Mouse (Mus musculus) lung, postnatal 0 days (tissue): ENCODE measurements around the gene Limk1. TPM values are rescaled to one million over a fixed set of nuclear protein-coding genes. Genes with fewer than 3 reads are reported as not detected.

ENCODE experiments used
- ATAC-seq: fragments of 200-750 bp; cut with Nextera tagmentation; 2 replicates; pipeline ENCODE4 v1.8.0; 2017; ENCODE audit warnings: moderate library complexity
- DNase-seq: peaks from one replicate; pipeline ENCODE4 v3.0.0-alpha.2; 2016; ENCODE audit warnings: low spot score
- H3K27ac ChIP-seq: fragments of 300-500 bp; sonication (generic); 2 replicates; pipeline ENCODE4 v1.5.1; 2014; ENCODE audit warnings: antibody characterized with exemption, mild to moderate bottlenecking, low read length, mixed read lengths
- H3K27me3 ChIP-seq: fragments of 300-500 bp; sonication (generic); replicated peaks from 2 replicates; pipeline ENCODE4 v1.6.1; 2014; ENCODE audit warnings: low read length, mixed read lengths; ENCODE audit not compliant: insufficient read depth
- H3K36me3 ChIP-seq: fragments of 300-500 bp; sonication (generic); 2 replicates; pipeline ENCODE4 v1.6.1; 2014; ENCODE audit warnings: low read length, mixed read lengths; ENCODE audit not compliant: insufficient read depth
- H3K4me1 ChIP-seq: fragments of 300-500 bp; sonication (generic); 2 replicates; pipeline ENCODE4 v1.6.1; 2014; ENCODE audit warnings: antibody characterized with exemption, low read depth, low read length, mixed read lengths; ENCODE audit not compliant: insufficient read depth
- H3K4me2 ChIP-seq: fragments of 300-500 bp; sonication (generic); replicated peaks from 2 replicates; pipeline ENCODE4 v1.6.1; 2014; ENCODE audit warnings: low read depth, mild to moderate bottlenecking, low read length, moderate library complexity, mixed read lengths
- H3K4me3 ChIP-seq: fragments of 300-500 bp; sonication (generic); 2 replicates; pipeline ENCODE4 v1.5.1; 2014; ENCODE audit warnings: low read depth, low read length
- H3K9ac ChIP-seq: fragments of 300-500 bp; sonication (generic); replicated peaks from 2 replicates; pipeline ENCODE4 v1.6.1; 2014; ENCODE audit warnings: low read depth, mild to moderate bottlenecking
- H3K9me3 ChIP-seq: fragments of 300-500 bp; sonication (generic); 2 replicates; pipeline ENCODE4 v1.6.1; 2016; ENCODE audit warnings: low read length, mixed read lengths
- CTCF ChIP-seq: IDR thresholded peaks from 2 replicates; pipeline ENCODE4 v1.5.1; 2016; ENCODE audit warnings: antibody characterized with exemption, mild to moderate bottlenecking
- EP300 ChIP-seq: IDR thresholded peaks from 2 replicates; pipeline ENCODE4 v1.6.1; 2016; ENCODE audit warnings: antibody characterized with exemption, mild to moderate bottlenecking, control low read depth
- WGBS: fragments of 180-500 bp; shearing (Covaris S2); extraction: QIAGEN DNeasy Blood & Tissue Kit; methylation state at CpG from one replicate; pipeline ENCODE4 v1.1.7; 2014; 5-methylcytosine and 5-hydroxymethylcytosine counted together
- polyA plus RNA-seq: library from polyadenylated mRNA; unstranded; fragments of >200 nt; fragmentation: Nextera tagmentation; extraction: Ambion mirVana; gene quantifications from 2 replicates; pipeline ENCODE4 v1.2.1, GENCODE M21; 2015

Gene Limk1
- polyA plus RNA-seq, 1 experiment from 2014 or later = 10.2 TPM

DNA sequence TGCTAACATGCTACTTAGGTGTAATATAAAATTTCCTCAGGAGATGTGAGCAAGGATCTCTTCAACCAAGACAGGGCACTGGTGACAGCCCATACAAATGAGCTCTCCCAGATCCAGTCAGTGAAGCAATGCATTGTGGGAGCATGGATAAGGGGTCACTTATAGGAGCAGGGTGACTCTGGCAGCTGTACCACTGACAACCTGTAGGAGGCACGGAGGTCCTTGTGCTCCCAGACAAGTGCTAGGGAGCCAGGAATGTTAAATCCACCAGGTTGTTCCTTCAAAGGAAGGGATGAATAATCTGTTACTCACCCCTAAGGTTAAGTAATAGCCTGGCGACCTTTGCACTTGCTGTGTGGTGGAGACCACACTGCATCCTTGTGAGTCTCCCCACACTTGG is 6.7 kb upstream of the Limk1 start:
- WGBS = 10% methylated on average over 2 of the region's 2 CpGs
- ATAC-seq (peak; percentile 73), DNase-seq (peak; percentile 67)
- TF ChIP-seq EP300 (no peak), CTCF (peak; percentile 60)
- no peaks in the 10 kb centered on the region for H3K9me3 ChIP-seq
- no peak overlapping the region for H3K4me3 ChIP-seq
- no peak overlapping the region for H3K27ac ChIP-seq
- no peak overlapping the region for H3K4me2 ChIP-seq
- H3K4me1 ChIP-seq = no peaks in the 10 kb centered on the region
- no peaks in the 10 kb centered on the region for H3K27me3 ChIP-seq
- no peak overlapping the region for H3K9ac ChIP-seq
- no peaks in the 10 kb centered on the region for H3K36me3 ChIP-seq

DNA sequence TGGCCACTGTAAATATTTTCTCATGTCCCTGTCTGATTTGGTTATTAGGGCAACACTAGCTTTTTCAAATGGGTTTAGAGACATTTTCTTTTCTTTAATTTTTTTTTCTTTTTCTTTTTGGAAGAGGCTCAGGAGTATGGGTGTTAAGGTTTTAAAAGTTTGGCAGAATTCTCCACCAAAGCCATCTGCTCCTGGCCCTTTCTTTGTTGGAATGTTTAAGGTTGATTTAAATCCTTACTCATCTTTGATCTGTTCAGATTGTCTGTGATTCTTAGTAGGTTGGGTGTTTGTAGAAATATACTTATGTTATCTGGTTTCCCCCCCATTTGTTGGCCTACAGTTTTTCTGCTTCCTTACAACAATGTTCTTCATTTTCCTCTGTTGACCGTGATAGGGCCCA is 4.3 kb upstream of the Limk1 start:
- TF ChIP-seq CTCF (no peak), EP300 (no peak)
- Histone ChIP-seq H3K27ac (no peak overlapping the region), H3K4me1 (no peaks in the 10 kb centered on the region), H3K36me3 (no peaks in the 10 kb centered on the region), H3K9ac (no peak overlapping the region), H3K9me3 (no peaks in the 10 kb centered on the region), H3K4me3 (no peak overlapping the region), H3K4me2 (no peak overlapping the region), H3K27me3 (no peaks in the 10 kb centered on the region)
- DNase-seq (no peak), ATAC-seq (no peak)
- 93% methylated on average over 1 of the region's 1 CpGs for WGBS

DNA sequence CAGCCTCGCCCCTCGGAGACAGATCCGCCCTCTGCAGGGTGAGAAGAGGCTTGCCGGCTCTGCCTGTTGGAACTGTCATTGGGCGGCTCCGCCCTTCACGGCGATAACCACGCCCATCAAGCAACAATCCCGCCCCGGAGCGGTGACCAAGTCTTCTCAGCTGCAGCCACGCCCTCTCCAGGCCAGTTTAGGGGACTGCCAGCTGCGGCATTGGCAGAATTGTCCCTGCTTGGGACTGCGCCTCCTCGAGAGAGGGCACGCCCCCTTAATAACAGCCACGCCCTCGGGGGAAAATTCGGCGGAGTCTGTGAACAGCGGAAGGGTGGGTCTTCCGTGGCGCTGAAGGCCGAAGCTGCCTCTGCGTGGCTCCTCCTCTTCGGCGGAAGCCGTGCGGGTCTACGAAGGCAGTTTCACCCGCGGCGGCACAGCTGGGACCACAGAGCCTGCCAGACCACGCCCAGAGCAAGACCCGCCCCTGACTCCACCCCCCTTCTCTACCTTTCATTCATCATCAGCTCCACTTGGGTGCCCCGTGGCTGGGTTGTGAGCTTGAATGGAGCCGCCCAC is 403 bp upstream of the Limk1 start:
- peak overlapping the region; percentile 89 for H3K4me2 ChIP-seq
- H3K27me3 ChIP-seq = no peaks in the 10 kb centered on the region
- DNase-seq (peak; percentile 100), ATAC-seq (peak; percentile 96)
- H3K9ac ChIP-seq = no peak overlapping the region
- no peaks in the 10 kb centered on the region for H3K9me3 ChIP-seq
- H3K27ac ChIP-seq = peak overlapping the region; percentile 59
- TF ChIP-seq CTCF (peak; percentile 71), EP300 (peak; percentile 51)
- no peaks in the 10 kb centered on the region for H3K36me3 ChIP-seq
- peaks cover 4% of the 10 kb centered on the region; the same call in 1 of the 2 replicates for H3K4me1 ChIP-seq
- peak overlapping the region; percentile 76 for H3K4me3 ChIP-seq
- WGBS = 1% methylated on average over 33 of the region's 38 CpGs

DNA sequence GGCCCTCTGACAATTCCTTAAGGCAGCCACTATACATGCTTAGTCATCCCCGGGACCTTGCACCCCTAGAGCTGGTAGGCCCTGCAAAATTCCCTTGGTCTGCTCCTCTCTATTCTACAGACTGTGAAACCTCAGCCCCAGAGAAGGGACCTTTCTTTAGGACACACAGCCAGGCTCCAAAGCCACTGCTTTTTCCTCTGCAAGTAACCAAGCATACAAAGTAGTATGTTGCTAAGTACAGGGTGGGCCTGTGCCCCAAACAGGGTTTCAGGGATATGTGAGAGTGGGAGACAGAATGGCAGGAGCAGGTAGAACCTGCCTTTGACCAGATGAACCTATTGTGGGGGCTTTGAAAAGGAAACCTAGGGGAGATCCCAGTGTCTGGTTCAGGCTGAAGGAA is 1.2 kb downstream of the Limk1 start:
- Histone ChIP-seq H3K9me3 (no peaks in the 10 kb centered on the region), H3K4me1 (peaks cover 4% of the 10 kb centered on the region; the same call in 1 of the 2 replicates), H3K27me3 (no peaks in the 10 kb centered on the region), H3K4me3 (peak overlapping the region; percentile 76), H3K4me2 (peak overlapping the region; percentile 89), H3K27ac (no peak overlapping the region), H3K36me3 (no peaks in the 10 kb centered on the region), H3K9ac (no peak overlapping the region)
- WGBS = 89% methylated on average over 1 of the region's 1 CpGs
- DNase-seq (no peak), ATAC-seq (no peak)
- no peak for TF ChIP-seq EP300
- TF ChIP-seq CTCF = no peak

DNA sequence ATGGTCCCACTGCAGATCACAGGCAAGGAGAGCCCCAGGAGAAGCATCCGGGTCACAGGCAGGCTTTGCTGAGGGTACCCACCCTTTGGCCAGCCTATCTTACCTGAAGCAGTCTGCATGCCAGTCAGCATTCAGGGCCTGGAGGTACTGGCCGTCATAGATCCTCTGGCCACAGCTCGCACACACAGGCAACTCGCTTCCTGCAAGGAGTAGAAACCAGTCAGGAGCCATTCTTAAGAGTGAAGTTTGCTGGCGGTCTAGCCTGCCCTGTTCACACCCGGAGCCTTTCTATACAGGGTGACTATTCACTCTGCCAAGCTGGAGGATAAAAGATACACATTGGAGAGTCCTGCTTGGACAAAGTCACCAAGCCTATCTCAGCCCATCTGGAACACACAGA is 1.9 kb downstream of the Limk1 start:
- Histone ChIP-seq H3K27ac (no peak overlapping the region), H3K9me3 (no peaks in the 10 kb centered on the region), H3K4me1 (peaks cover 4% of the 10 kb centered on the region; the same call in 1 of the 2 replicates), H3K27me3 (no peaks in the 10 kb centered on the region), H3K9ac (no peak overlapping the region), H3K4me3 (no peak overlapping the region), H3K36me3 (no peaks in the 10 kb centered on the region), H3K4me2 (no peak overlapping the region)
- DNase-seq = no peak
- WGBS = 88% methylated on average over 6 of the region's 6 CpGs
- ATAC-seq = no peak
- TF ChIP-seq CTCF (no peak), EP300 (no peak)

DNA sequence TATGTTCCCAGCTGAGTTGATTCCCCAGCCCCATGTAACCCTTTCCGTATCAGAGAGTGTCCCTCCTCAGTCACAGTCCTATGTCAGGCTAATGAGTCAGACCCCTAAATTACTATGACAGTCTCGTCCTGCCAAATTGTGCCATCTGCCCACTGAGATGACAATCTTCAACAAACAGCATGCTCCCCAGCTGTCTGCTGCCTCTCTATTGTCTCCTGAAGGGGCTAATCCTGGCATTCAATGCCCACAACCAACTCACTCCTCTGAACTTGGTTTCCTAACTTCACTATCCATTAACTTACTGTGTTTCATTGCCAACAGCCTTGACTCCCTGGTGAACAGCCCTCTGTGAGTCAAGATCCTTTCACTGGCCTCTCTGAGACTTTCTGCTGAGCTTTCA is 4.0 kb downstream of the Limk1 start:
- H3K9me3 ChIP-seq = no peaks in the 10 kb centered on the region
- no peak overlapping the region for H3K4me2 ChIP-seq
- no peak overlapping the region for H3K4me3 ChIP-seq
- ATAC-seq = no peak
- H3K4me1 ChIP-seq = peaks cover 18% of the 10 kb centered on the region; the same call in 1 of the 2 replicates
- no peak overlapping the region for H3K9ac ChIP-seq
- H3K36me3 ChIP-seq = no peaks in the 10 kb centered on the region
- 80% methylated on average over 2 of the region's 2 CpGs for WGBS
- TF ChIP-seq EP300 (no peak), CTCF (no peak)
- no peak for DNase-seq
- H3K27me3 ChIP-seq = no peaks in the 10 kb centered on the region
- no peak overlapping the region for H3K27ac ChIP-seq

DNA sequence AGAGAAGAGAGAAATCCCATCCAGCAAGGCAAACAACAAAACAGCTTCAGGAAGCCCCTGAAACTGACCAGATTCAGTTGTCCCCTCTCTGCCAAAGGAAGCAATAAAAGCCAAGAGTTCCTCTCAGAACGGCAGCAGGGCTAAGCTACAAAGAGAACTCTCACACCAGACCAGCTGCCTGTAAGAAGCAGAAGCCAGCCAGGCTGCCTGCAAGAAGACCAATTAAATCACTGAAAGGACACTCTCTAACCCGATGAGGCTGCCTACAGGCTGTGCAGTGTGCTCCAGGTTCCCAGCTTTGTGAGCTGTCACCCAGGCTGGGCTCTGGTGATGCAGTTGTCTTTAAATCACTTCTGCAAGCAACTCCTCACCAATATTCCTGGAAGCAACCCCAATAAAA is 4.6 kb downstream of the Limk1 start:
- TF ChIP-seq CTCF (no peak), EP300 (no peak)
- H3K9ac ChIP-seq = no peak overlapping the region
- DNase-seq = no peak
- H3K4me2 ChIP-seq = no peak overlapping the region
- H3K4me3 ChIP-seq = no peak overlapping the region
- no peaks in the 10 kb centered on the region for H3K36me3 ChIP-seq
- H3K9me3 ChIP-seq = no peaks in the 10 kb centered on the region
- H3K27ac ChIP-seq = no peak overlapping the region
- H3K4me1 ChIP-seq = peaks cover 23% of the 10 kb centered on the region; the same call in 1 of the 2 replicates
- no peaks in the 10 kb centered on the region for H3K27me3 ChIP-seq
- 59% methylated on average over 2 of the region's 2 CpGs for WGBS
- no peak for ATAC-seq
